Mouse (Mus musculus): ENCODE results near the gene Dhrs2. TPM values are rescaled to one million over a fixed set of nuclear protein-coding genes. Genes with fewer than 3 reads are reported as not detected.
A peak's percentile ranks its signal among the peaks of the same experiment; 100 is the strongest.

Dhrs2 gene
- 2.8 TPM in 1 of 3 replicates, not detected in the others for total RNA-seq (2017)

DNA sequence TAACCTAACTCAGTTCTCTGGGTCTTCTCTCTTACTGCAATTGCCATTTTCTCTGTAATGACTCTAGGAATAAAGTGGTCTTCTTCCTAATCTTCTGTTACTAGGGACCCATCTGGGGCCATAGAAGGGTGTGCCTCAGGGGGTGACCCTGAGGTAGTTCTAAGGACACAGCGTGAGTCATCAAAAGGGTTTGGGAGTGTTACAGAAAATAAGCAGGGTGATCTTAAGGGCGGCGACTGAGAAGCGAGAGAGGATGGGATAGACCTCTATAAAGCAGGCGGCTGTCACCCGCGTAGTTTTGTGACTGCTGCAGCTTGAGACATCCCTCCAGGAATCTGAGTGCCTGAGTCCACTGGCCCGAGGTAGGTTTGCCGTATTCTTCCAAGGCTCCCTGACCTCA, at the start of gene Dhrs2:
TSS of gene Dhrs2 (plus strand) at position 301 of the 400 bp plus-strand sequence.
- no peak for ATAC-seq (replicated peaks; ENCODE audit: insufficient number of reproducible peaks, low FRiP score, low TSS enrichment, poor library complexity, severe bottlenecking)

DNA sequence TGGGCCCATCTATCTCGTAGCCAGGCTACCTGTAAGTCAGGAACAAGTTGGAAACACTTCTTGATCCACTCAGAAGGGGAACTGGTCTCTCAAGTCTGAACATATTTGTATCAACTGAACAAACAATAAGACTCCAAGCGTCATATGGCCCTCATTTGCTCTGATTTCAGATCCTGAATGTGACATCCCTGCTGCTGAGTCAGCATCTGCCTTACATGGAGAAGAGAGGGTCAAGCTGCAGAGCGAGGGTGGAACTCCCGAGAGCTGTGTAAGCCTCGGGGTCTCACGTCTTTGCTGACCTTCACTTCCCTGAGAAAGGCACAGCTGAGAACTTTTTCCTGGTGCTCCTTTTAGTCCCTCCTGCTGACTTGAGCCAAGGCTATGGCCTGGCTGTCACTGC, 47.6 kb upstream of the Dhrs2 start:
- ATAC-seq (replicated peaks; ENCODE audit: insufficient number of reproducible peaks, low FRiP score, low TSS enrichment, poor library complexity, severe bottlenecking): no peak

- ATAC-seq (replicated peaks; ENCODE audit: insufficient number of reproducible peaks, low FRiP score, low TSS enrichment, poor library complexity, severe bottlenecking): peak; percentile 66; the same call in 1 of the 2 replicates
Observed at GRCm38 (mm10) chr14:55177274-55177673, 44.5 kb upstream of the Dhrs2 start.

DNA sequence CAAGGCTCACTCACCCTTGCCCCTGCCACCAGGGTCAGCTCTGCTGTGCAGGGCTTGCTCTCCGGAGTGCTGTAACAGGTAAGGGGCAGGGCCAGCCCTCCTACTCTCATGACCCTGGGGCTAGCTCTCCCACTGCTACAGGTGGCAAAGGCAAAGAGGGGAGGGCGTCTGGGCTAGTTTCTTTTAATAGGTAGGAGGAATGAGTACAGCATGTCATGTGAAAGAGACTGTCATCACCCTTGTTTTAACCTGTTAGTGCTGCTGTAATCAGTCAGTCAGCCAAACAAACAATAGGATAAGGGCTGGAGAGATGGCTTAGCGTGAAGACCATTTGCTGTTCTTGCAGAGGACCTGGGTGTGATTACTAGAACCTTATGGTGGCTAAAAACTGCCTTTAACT, 40.9 kb upstream of the Dhrs2 start:
- no peak for ATAC-seq (replicated peaks; ENCODE audit: insufficient number of reproducible peaks, low FRiP score, low TSS enrichment, poor library complexity, severe bottlenecking)

DNA sequence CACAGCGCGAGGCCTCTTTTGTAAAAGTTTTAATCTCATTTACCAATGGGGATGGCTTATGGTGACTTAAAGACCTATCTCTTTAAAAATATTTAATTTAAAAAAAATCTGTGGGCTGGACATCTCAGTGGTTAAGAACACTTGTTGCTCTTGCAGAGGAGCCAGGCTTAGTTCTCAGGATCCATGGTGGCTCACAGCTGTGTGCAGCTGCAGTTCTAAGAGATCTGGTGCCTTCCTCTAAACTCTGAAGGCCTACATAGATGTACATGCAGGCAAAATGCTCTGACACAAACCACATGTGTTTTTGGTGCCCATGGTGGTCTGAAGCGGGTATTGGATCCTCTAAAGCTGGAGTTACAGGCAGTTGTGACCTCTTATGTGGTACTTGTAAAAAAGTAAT, 38.6 kb upstream of the Dhrs2 start:
- no peak for ATAC-seq (replicated peaks; ENCODE audit: insufficient number of reproducible peaks, low FRiP score, low TSS enrichment, poor library complexity, severe bottlenecking)

GRCm38 (mm10) chr14:55184640-55185145, 37.1 kb upstream of the Dhrs2 start:
- no peak for ATAC-seq (replicated peaks; ENCODE audit: insufficient number of reproducible peaks, low FRiP score, low TSS enrichment, poor library complexity, severe bottlenecking)

DNA sequence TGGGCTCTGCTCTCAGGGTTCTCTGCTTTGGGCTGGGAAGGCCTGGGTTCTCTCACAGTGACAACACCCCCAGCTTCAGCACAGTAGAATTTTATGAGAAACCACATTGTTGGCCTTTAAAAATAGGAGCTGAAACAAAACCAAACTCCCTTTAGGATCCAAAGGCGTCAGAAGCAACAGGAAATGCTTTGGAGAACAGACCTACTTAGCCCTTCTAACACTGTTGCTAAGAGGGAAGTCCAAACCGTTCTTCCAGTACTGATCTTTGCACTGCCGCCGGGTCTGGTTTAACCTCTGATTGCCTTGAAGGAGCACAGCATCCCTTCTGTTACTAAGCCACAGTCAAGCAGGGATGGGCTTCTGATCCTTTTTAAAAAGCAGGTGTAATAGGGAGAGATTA, 33.3 kb upstream of the Dhrs2 start:
- ATAC-seq (replicated peaks; ENCODE audit: insufficient number of reproducible peaks, low FRiP score, low TSS enrichment, poor library complexity, severe bottlenecking): no peak

- no peak for ATAC-seq (replicated peaks; ENCODE audit: insufficient number of reproducible peaks, low FRiP score, low TSS enrichment, poor library complexity, severe bottlenecking)
Observed at GRCm38 (mm10) chr14:55189351-55189769, 32.4 kb upstream of the Dhrs2 start.

GRCm38 (mm10) chr14:55193354-55193753, 28.5 kb upstream of the Dhrs2 start:
- ATAC-seq (replicated peaks; ENCODE audit: insufficient number of reproducible peaks, low FRiP score, low TSS enrichment, poor library complexity, severe bottlenecking): 0 out of 2 replicates have a peak, but pooled peaks have one; percentile 4

DNA sequence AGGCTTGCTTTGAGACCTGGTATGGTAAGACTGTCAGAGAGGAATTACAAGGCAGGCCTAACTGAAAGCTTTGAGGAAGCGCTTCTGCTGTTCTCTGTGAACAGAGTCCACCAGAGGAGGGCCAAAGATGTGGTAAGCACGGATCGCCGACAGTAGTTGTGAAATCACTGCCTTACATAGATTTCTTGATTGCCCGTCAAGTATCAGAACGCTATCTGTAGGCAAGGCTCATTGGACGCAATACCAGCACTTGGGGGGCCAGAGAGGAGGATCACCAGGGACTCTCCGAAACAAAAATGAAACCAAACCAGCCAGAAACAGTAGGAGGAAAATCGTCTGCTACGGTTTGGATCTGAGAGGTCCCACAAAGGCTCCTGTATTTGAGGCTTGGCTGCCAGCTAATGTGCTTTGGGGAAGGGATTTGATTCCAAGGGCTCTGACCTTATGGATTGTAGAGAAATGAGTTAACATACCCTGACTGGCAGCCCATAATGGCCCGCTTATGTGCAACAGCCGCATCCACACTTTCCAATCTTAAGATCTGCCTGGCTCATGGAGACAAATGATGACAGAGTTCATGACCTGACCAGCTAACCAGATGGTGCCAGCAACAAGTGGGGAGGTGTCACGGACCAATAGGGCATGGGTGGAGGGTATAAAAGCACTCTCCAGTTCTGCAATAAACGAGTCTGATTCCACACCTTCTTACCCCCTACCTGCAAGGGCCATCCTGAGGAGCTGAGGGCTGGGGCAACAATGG, 27.8 kb upstream of the Dhrs2 start:
- ATAC-seq (replicated peaks; ENCODE audit: insufficient number of reproducible peaks, low FRiP score, low TSS enrichment, poor library complexity, severe bottlenecking): peak; percentile 56

GRCm38 (mm10) chr14:55194786-55195185, 27.0 kb upstream of the Dhrs2 start:
- ATAC-seq (replicated peaks; ENCODE audit: insufficient number of reproducible peaks, low FRiP score, low TSS enrichment, poor library complexity, severe bottlenecking): no peak

- no peak for ATAC-seq (replicated peaks; ENCODE audit: insufficient number of reproducible peaks, low FRiP score, low TSS enrichment, poor library complexity, severe bottlenecking)
Observed at GRCm38 (mm10) chr14:55197121-55197520, 24.7 kb upstream of the Dhrs2 start.

GRCm38 (mm10) chr14:55198187-55198586, 23.6 kb upstream of the Dhrs2 start:
- ATAC-seq (replicated peaks; ENCODE audit: insufficient number of reproducible peaks, low FRiP score, low TSS enrichment, poor library complexity, severe bottlenecking): no peak

- no peak for ATAC-seq (replicated peaks; ENCODE audit: insufficient number of reproducible peaks, low FRiP score, low TSS enrichment, poor library complexity, severe bottlenecking)
Observed at GRCm38 (mm10) chr14:55204544-55204943, 17.3 kb upstream of the Dhrs2 start.

- ATAC-seq (replicated peaks; ENCODE audit: insufficient number of reproducible peaks, low FRiP score, low TSS enrichment, poor library complexity, severe bottlenecking): no peak
Observed at GRCm38 (mm10) chr14:55205045-55205750, 16.6 kb upstream of the Dhrs2 start.

DNA sequence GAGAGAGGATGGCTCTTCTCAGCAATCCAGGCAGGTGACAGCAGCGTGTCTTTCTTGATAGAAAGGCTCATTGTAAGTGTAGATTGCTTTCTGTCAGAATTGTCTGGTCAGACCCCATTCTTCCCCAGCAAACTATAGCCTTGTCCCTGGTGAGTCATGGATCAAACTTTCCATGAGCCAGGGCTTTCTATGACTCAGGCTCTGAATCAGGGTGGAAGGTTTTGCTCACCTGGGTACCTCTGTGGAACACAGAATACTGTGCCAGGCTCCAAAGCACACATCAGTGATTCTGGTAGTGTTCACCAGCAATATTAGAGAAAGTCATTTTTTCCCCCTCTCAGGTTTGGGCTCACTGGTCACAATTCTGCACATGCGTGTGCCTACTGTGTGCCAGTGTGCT, 13.5 kb upstream of the Dhrs2 start:
- no peak for ATAC-seq (replicated peaks; ENCODE audit: insufficient number of reproducible peaks, low FRiP score, low TSS enrichment, poor library complexity, severe bottlenecking)

DNA sequence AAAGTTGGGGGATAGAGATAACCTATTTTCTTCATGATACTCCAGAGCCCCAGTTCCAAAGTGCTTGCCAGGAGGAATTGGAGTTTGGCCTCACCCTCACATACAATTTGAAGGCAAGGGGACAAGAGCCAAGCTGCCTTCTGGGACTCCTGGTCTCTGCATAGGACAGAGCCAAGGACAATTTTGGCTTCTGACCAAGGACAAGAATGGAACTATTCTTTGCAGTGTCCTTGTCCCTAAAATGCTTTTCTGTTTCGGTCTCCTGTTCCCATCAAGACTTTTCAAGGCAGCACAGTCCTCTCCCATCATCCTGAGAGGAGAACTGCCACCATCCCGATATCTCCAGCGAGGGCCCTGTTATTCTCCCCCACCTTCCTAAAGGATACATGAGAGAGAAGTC, 8.2 kb upstream of the Dhrs2 start:
- no peak for ATAC-seq (replicated peaks; ENCODE audit: insufficient number of reproducible peaks, low FRiP score, low TSS enrichment, poor library complexity, severe bottlenecking)

- ATAC-seq (replicated peaks; ENCODE audit: insufficient number of reproducible peaks, low FRiP score, low TSS enrichment, poor library complexity, severe bottlenecking): 0 out of 2 replicates have a peak, but pooled peaks have one; percentile 56
Observed at GRCm38 (mm10) chr14:55214507-55214906, 7.3 kb upstream of the Dhrs2 start.

DNA sequence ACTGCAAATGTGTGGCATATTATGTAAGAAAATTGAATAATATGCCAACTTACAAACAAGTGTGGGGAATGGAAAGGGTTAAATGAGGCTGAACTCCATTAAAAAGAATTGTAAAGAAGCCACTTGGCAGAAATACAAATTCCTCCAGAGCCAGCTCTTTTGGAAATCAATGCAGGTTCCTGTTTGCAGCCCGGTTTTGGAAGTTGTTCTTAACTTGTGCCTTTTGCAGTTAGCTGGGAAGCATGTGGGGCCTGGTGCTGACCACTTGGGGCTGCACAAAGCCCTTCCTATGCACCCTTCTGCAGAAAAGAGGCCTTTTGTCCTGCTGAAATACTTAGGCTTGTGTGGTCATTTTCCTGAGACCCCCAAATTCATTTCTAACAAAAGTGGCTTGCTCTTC, 1.4 kb downstream of the Dhrs2 start:
- ATAC-seq (replicated peaks; ENCODE audit: insufficient number of reproducible peaks, low FRiP score, low TSS enrichment, poor library complexity, severe bottlenecking): no peak

- ATAC-seq (replicated peaks; ENCODE audit: insufficient number of reproducible peaks, low FRiP score, low TSS enrichment, poor library complexity, severe bottlenecking): no peak
Observed at GRCm38 (mm10) chr14:55234639-55235038, 12.8 kb downstream of the Dhrs2 start.

Data from monocyte, adult 5-6 weeks (primary cell).